Mouse (Mus musculus) ES-Bruce4 (cell line): Measurements from ENCODE around the gene Cckbr.

Experiments used
- CTCF ChIP-seq: IDR thresholded peaks from one replicate; pipeline ENCODE4 v1.8.1; 2011; ENCODE audit warnings: low read depth, low read length
- EP300 ChIP-seq: IDR thresholded peaks from 2 replicates; pipeline ENCODE4 v1.6.1; 2011; ENCODE audit warnings: low read depth, low read length; ENCODE audit not compliant: insufficient read depth
- POLR2A ChIP-seq: IDR thresholded peaks from one replicate; pipeline ENCODE4 v1.8.1; 2011; ENCODE audit warnings: low read length; ENCODE audit not compliant: insufficient read depth

DNA sequence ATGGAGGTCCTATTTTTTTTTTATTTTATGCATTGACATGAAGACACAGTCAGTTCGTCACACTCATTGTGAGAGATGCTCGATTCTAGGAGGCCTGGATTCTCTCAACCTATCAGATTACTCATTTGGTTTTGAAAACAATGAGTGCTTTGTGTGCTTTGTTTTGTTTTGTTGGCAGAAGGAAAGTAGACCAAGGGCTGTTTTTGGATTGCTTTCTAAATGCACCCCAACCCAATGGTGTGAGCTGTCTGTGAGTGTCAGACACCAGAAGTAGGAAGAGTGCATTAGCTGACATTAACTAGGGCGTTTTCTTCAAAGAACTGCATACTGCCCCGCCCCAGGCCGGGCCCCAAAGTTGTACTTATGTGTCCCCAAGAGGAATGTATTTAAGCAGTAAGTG is 54.5 kb downstream of the Cckbr start:
- TF ChIP-seq CTCF (no peak), POLR2A (no peak), EP300 (no peak)
